Mouse (Mus musculus): ENCODE results near the gene Gid8.

Gid8 gene

GRCm38 (mm10) chr2:180709923-180710272 lies at the start of gene Gid8, which contains the start of gene Dido1:
Gene Gid8 (plus strand): TSS chr2:180710117.
Gene Dido1 (minus strand): TSS chr2:180709999.
- peak; percentile 96 for DNase-seq (ENCODE audit: low read depth, low spot score)

- no peak for DNase-seq (ENCODE audit: low read depth, low spot score)
Observed at GRCm38 (mm10) chr2:180660521-180660920, 49.4 kb upstream of the Gid8 start.

GRCm38 (mm10) chr2:180662008-180662407 lies 47.9 kb upstream of the Gid8 start:
- no peak for DNase-seq (ENCODE audit: low read depth, low spot score)

GRCm38 (mm10) chr2:180676706-180677105 lies 33.2 kb upstream of the Gid8 start:
- DNase-seq (ENCODE audit: low read depth, low spot score), result no peak

- peak; percentile 43 for DNase-seq (ENCODE audit: low read depth, low spot score)
Observed at GRCm38 (mm10) chr2:180678609-180679140, 31.2 kb upstream of the Gid8 start.

- DNase-seq (ENCODE audit: low read depth, low spot score), result no peak
Observed at GRCm38 (mm10) chr2:180681225-180681624, 28.7 kb upstream of the Gid8 start.

- DNase-seq (ENCODE audit: low read depth, low spot score), result no peak
Observed at GRCm38 (mm10) chr2:180683524-180683923, 26.4 kb upstream of the Gid8 start.

- no peak for DNase-seq (ENCODE audit: low read depth, low spot score)
Observed at GRCm38 (mm10) chr2:180684031-180684430, 25.9 kb upstream of the Gid8 start.

GRCm38 (mm10) chr2:180689841-180690240 lies 20.1 kb upstream of the Gid8 start:
- no peak for DNase-seq (ENCODE audit: low read depth, low spot score)

GRCm38 (mm10) chr2:180692630-180693029 lies 17.3 kb upstream of the Gid8 start:
- DNase-seq (ENCODE audit: low read depth, low spot score), result no peak

GRCm38 (mm10) chr2:180695176-180695575 lies 14.7 kb upstream of the Gid8 start:
- no peak for DNase-seq (ENCODE audit: low read depth, low spot score)

- DNase-seq (ENCODE audit: low read depth, low spot score), result no peak
Observed at GRCm38 (mm10) chr2:180700457-180700856, 9.5 kb upstream of the Gid8 start.

GRCm38 (mm10) chr2:180701053-180701766 lies 8.7 kb upstream of the Gid8 start:
- DNase-seq (ENCODE audit: low read depth, low spot score), result no peak

GRCm38 (mm10) chr2:180701767-180702621 lies 7.9 kb upstream of the Gid8 start:
- peak; percentile 78 for DNase-seq (ENCODE audit: low read depth, low spot score)

GRCm38 (mm10) chr2:180702701-180703149 lies 7.2 kb upstream of the Gid8 start:
- DNase-seq (ENCODE audit: low read depth, low spot score), result no peak

- DNase-seq (ENCODE audit: low read depth, low spot score), result no peak
Observed at GRCm38 (mm10) chr2:180703175-180703574, 6.7 kb upstream of the Gid8 start.

- DNase-seq (ENCODE audit: low read depth, low spot score), result no peak
Observed at GRCm38 (mm10) chr2:180703645-180704359, 6.1 kb upstream of the Gid8 start.

GRCm38 (mm10) chr2:180704591-180704990 lies 5.3 kb upstream of the Gid8 start:
- no peak for DNase-seq (ENCODE audit: low read depth, low spot score)

- DNase-seq (ENCODE audit: low read depth, low spot score), result no peak
Observed at GRCm38 (mm10) chr2:180705066-180705465, 4.9 kb upstream of the Gid8 start.

- no peak for DNase-seq (ENCODE audit: low read depth, low spot score)
Observed at GRCm38 (mm10) chr2:180705975-180706374, 3.9 kb upstream of the Gid8 start.

- DNase-seq (ENCODE audit: low read depth, low spot score), result no peak
Observed at GRCm38 (mm10) chr2:180709023-180709922, 644 bp upstream of the Gid8 start.
